Mouse (Mus musculus): ENCODE data around the gene Camta1.
A peak's percentile ranks its signal among the peaks of the same experiment; 100 is the strongest.

The Camta1 gene

GRCm38 (mm10) chr4:151213475-151213874 lies 648.2 kb downstream of the Camta1 start:
- Histone ChIP-seq H3K4me3 (replicated peaks; ENCODE audit: low read length) (no peak overlapping the region), H3K9me3 (ENCODE audit: low read length) (no peaks in the 10 kb centered on the region), H3K4me1 (replicated peaks; ENCODE audit: low read depth, low read length) (0 out of 2 replicates have a peak, but pooled peaks cover 14% of the 10 kb centered on the region), H3K27me3 (ENCODE audit: insufficient read depth, low read length) (no peaks in the 10 kb centered on the region), H3K36me3 (ENCODE audit: insufficient read depth, low read length) (no peaks in the 10 kb centered on the region)
- TF ChIP-seq NANOG (IDR thresholded peaks at IDR 0.05; ENCODE audit: borderline replicate concordance, low read length): no peak
- no peak for TF ChIP-seq POU5F1 (IDR thresholded peaks at IDR 0.05; ENCODE audit: borderline replicate concordance, low read length)

- H3K9me3 ChIP-seq (ENCODE audit: low read length): no peaks in the 10 kb centered on the region
- H3K36me3 ChIP-seq (ENCODE audit: insufficient read depth, low read length): no peaks in the 10 kb centered on the region
- 0 out of 2 replicates have a peak, but pooled peaks cover 5% of the 10 kb centered on the region for H3K27me3 ChIP-seq (ENCODE audit: insufficient read depth, low read length)
- TF ChIP-seq CTCF (conservative IDR thresholded peaks at IDR 0.05; ENCODE audit: low read length) (no peak), NANOG (IDR thresholded peaks at IDR 0.05; ENCODE audit: borderline replicate concordance, low read length) (no peak), POU5F1 (IDR thresholded peaks at IDR 0.05; ENCODE audit: borderline replicate concordance, low read length) (no peak)
- H3K4me1 ChIP-seq (replicated peaks; ENCODE audit: low read depth, low read length): peaks cover 14% of the 10 kb centered on the region; the same call in 1 of the 2 replicates
- no peak overlapping the region for H3K4me3 ChIP-seq (replicated peaks; ENCODE audit: low read length)
Observed at GRCm38 (mm10) chr4:151211992-151212391, 649.7 kb downstream of the Camta1 start.

GRCm38 (mm10) chr4:151207566-151207965 lies 654.1 kb downstream of the Camta1 start:
- peaks cover 9% of the 10 kb centered on the region for H3K9me3 ChIP-seq (ENCODE audit: low read length)
- H3K36me3 ChIP-seq (ENCODE audit: insufficient read depth, low read length): no peaks in the 10 kb centered on the region
- peaks cover 4% of the 10 kb centered on the region; the same call in 1 of the 2 replicates for H3K4me1 ChIP-seq (replicated peaks; ENCODE audit: low read depth, low read length)
- 0 out of 2 replicates have a peak, but pooled peaks cover 5% of the 10 kb centered on the region for H3K27me3 ChIP-seq (ENCODE audit: insufficient read depth, low read length)
- no peak overlapping the region for H3K4me3 ChIP-seq (replicated peaks; ENCODE audit: low read length)
- TF ChIP-seq CTCF (conservative IDR thresholded peaks at IDR 0.05; ENCODE audit: low read length): no peak
- TF ChIP-seq NANOG (IDR thresholded peaks at IDR 0.05; ENCODE audit: borderline replicate concordance, low read length): no peak
- no peak for TF ChIP-seq POU5F1 (IDR thresholded peaks at IDR 0.05; ENCODE audit: borderline replicate concordance, low read length)

DNA sequence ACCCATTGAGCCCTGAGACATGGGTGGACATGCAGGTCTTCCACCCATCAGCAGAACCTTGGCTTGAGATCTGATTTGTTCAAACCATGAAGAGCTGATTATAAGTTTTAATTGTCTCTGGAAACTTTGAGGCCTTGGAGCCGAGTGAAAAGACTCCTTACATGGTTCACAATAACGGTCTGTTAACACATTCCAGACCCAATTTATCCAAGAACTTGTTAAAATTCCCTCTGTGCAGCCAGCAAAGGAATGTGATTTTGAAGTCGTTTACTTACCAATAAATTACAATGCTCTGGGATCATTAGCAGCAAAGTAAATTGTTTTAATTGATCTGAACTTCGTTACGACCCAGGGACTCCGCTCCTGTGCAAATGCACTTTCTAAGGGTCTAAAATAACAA lies 658.8 kb downstream of the Camta1 start:
- Histone ChIP-seq H3K27me3 (ENCODE audit: insufficient read depth, low read length) (0 out of 2 replicates have a peak, but pooled peaks cover 5% of the 10 kb centered on the region), H3K4me3 (replicated peaks; ENCODE audit: low read length) (no peak overlapping the region), H3K4me1 (replicated peaks; ENCODE audit: low read depth, low read length) (no peaks in the 10 kb centered on the region; the same call in 1 of the 2 replicates), H3K36me3 (ENCODE audit: insufficient read depth, low read length) (no peaks in the 10 kb centered on the region), H3K9me3 (ENCODE audit: low read length) (peaks cover 10% of the 10 kb centered on the region)
- TF ChIP-seq NANOG (IDR thresholded peaks at IDR 0.05; ENCODE audit: borderline replicate concordance, low read length) (no peak), CTCF (conservative IDR thresholded peaks at IDR 0.05; ENCODE audit: low read length) (no peak), POU5F1 (IDR thresholded peaks at IDR 0.05; ENCODE audit: borderline replicate concordance, low read length) (no peak)

- Histone ChIP-seq H3K27me3 (ENCODE audit: insufficient read depth, low read length) (no peaks in the 10 kb centered on the region), H3K9me3 (ENCODE audit: low read length) (peaks cover 10% of the 10 kb centered on the region), H3K4me3 (replicated peaks; ENCODE audit: low read length) (no peak overlapping the region), H3K4me1 (replicated peaks; ENCODE audit: low read depth, low read length) (peaks cover 4% of the 10 kb centered on the region; the same call in 1 of the 2 replicates), H3K36me3 (ENCODE audit: insufficient read depth, low read length) (no peaks in the 10 kb centered on the region)
- no peak for TF ChIP-seq NANOG (IDR thresholded peaks at IDR 0.05; ENCODE audit: borderline replicate concordance, low read length)
- TF ChIP-seq POU5F1 (IDR thresholded peaks at IDR 0.05; ENCODE audit: borderline replicate concordance, low read length): no peak
- no peak for TF ChIP-seq CTCF (conservative IDR thresholded peaks at IDR 0.05; ENCODE audit: low read length)
Observed at GRCm38 (mm10) chr4:151200316-151200715, 661.4 kb downstream of the Camta1 start.

GRCm38 (mm10) chr4:151195126-151195525 lies 666.5 kb downstream of the Camta1 start:
- no peaks in the 10 kb centered on the region for H3K27me3 ChIP-seq (ENCODE audit: insufficient read depth, low read length)
- no peak for TF ChIP-seq CTCF (conservative IDR thresholded peaks at IDR 0.05; ENCODE audit: low read length)
- TF ChIP-seq NANOG (IDR thresholded peaks at IDR 0.05; ENCODE audit: borderline replicate concordance, low read length): no peak
- no peak for TF ChIP-seq POU5F1 (IDR thresholded peaks at IDR 0.05; ENCODE audit: borderline replicate concordance, low read length)
- peak overlapping the region; percentile 10; the same call in 1 of the 2 replicates for H3K4me3 ChIP-seq (replicated peaks; ENCODE audit: low read length)
- H3K9me3 ChIP-seq (ENCODE audit: low read length): no peaks in the 10 kb centered on the region
- peaks cover 22% of the 10 kb centered on the region for H3K4me1 ChIP-seq (replicated peaks; ENCODE audit: low read depth, low read length)
- H3K36me3 ChIP-seq (ENCODE audit: insufficient read depth, low read length): no peaks in the 10 kb centered on the region

GRCm38 (mm10) chr4:151194715-151195097 lies 667.0 kb downstream of the Camta1 start:
- H3K9me3 ChIP-seq (ENCODE audit: low read length): no peaks in the 10 kb centered on the region
- no peaks in the 10 kb centered on the region for H3K36me3 ChIP-seq (ENCODE audit: insufficient read depth, low read length)
- TF ChIP-seq CTCF (conservative IDR thresholded peaks at IDR 0.05; ENCODE audit: low read length): no peak
- TF ChIP-seq NANOG (IDR thresholded peaks at IDR 0.05; ENCODE audit: borderline replicate concordance, low read length): no peak
- TF ChIP-seq POU5F1 (IDR thresholded peaks at IDR 0.05; ENCODE audit: borderline replicate concordance, low read length): no peak
- no peaks in the 10 kb centered on the region for H3K27me3 ChIP-seq (ENCODE audit: insufficient read depth, low read length)
- H3K4me1 ChIP-seq (replicated peaks; ENCODE audit: low read depth, low read length): peaks cover 22% of the 10 kb centered on the region
- 0 out of 2 replicates have a peak overlapping the region, but pooled peaks have one; percentile 10 for H3K4me3 ChIP-seq (replicated peaks; ENCODE audit: low read length)

- TF ChIP-seq CTCF (conservative IDR thresholded peaks at IDR 0.05; ENCODE audit: low read length): no peak
- no peak for TF ChIP-seq POU5F1 (IDR thresholded peaks at IDR 0.05; ENCODE audit: borderline replicate concordance, low read length)
- no peak for TF ChIP-seq NANOG (IDR thresholded peaks at IDR 0.05; ENCODE audit: borderline replicate concordance, low read length)
- H3K9me3 ChIP-seq (ENCODE audit: low read length): no peaks in the 10 kb centered on the region
- no peak overlapping the region for H3K4me3 ChIP-seq (replicated peaks; ENCODE audit: low read length)
- H3K36me3 ChIP-seq (ENCODE audit: insufficient read depth, low read length): no peaks in the 10 kb centered on the region
- peaks cover 22% of the 10 kb centered on the region for H3K4me1 ChIP-seq (replicated peaks; ENCODE audit: low read depth, low read length)
- H3K27me3 ChIP-seq (ENCODE audit: insufficient read depth, low read length): no peaks in the 10 kb centered on the region
Observed at GRCm38 (mm10) chr4:151194030-151194714, 667.5 kb downstream of the Camta1 start.
